Mouse (Mus musculus) c-Kit-positive CD71-positive TER-119-positive erythroid progenitor cells, embryonic 14.5 days (primary cell): ENCODE measurements at regions not wholly inside any gene's neighbourhood (a gene's known extent, or its start where the extent isn't known, plus 50 kb on each side); places are given as distances from the start of the nearest gene placed in this dataset.

Source experiments
- DNase-seq: peaks from one replicate; pipeline ENCODE4 v3.0.0-alpha.2; 2013; ENCODE audit warnings: low spot score

- no peak for DNase-seq
Observed at GRCm38 (mm10) chr16:86159021-86159815, 257.6 kb upstream of the Adamts5 start.

DNA sequence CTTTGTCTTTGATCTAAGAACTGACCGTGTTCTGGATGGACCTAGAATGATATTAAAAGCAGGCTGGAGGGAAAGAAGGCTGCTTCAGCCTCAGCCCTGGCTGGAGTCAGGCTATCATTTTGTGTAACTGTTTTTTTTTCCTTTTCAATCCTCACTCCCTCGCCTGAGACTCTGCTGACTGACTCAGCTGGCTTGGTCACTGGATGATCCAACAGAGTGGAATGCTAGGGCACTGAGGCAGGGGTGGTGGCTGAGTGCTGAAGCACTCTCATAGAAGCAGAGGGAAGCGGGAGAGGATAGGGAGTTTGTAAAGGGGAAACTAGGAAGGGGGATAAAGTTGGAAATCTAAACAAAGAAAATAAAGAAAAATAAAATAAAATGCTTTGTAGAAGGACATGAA is 236.5 kb upstream of the Adamts5 start:
- DNase-seq, result no peak

GRCm38 (mm10) chr16:86136169-86136568 is 234.5 kb upstream of the Adamts5 start:
- no peak for DNase-seq

DNA sequence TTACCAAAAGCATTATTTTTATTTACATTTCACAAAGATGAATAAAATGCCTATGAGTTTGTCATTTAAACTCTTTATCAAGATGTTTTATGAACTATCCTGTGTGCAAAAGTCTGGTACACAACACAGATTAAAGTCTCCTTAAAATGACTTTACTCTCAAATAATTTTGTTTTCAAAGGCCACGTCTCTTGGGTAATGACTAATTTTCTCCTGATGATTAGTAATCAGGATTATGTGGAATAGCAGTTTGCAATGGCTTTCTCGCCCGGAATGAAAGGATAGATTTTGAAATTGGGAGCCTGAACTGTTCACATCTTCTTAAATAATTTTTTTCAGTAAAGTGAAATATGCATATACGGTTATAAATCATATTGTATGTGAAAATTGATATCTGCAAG is 225.8 kb upstream of the Adamts5 start:
- no peak for DNase-seq

DNA sequence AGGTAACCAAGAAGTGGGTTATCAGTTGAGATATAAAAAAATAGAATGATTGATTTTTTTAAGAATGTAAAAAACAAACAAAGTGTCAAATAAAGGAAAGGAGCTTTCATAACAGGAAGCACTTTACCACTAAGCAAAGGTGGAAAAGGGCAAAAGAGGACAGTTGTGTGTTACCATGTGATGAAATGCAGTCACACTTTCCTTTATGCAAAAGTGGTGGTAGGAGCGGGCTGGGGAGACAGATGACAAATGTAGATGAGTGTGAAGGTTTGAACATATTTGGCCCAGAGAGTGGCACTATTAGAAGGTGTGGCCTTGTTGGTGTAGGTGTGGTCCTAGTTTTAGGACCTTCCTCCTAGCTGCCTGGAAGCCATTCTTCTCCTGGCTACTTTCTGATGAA is 222.6 kb upstream of the Adamts5 start:
- DNase-seq, result no peak

DNA sequence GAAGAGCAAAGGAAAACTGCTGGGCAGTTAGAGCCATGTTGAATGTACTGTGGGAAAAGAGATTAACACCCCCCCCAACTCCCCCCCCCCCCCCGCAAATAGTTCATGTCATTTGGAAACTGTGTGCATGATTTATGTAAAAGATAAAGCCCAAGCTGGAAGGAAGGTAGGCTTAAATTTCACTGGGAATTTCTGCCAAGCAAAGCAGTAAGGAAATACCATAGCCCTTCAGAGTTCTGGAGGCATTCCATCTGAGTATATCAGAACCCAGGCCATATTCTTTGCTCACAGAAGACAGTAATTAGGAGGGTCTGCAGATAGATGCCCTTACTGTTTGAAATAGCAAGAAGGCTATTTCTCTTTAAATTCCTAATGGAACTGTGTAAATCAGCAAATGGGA is 221.3 kb upstream of the Adamts5 start:
- no peak for DNase-seq

GRCm38 (mm10) chr16:86117959-86118358 is 216.3 kb upstream of the Adamts5 start:
- DNase-seq, result no peak

- DNase-seq, result no peak
Observed at GRCm38 (mm10) chr16:86115587-86116376, 214.2 kb upstream of the Adamts5 start.

DNA sequence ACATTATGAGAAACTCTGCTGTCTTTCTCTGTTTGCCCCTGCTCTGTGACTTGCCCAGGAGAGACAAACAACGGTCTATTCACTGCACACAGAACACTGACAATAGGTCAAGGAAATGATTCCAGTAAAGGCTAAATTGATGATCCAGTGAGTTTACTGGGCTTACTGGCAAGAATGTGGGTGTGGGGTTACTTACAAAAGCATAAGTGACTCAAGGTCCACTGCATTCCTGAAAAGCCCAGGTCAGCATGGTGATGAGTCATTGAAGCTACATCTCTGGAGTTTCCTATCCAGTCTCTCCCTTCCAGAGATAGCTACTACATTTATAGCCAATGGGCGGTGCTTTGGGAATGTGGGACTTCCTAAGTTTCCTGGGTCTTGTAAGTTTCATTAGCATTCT is 192.8 kb upstream of the Adamts5 start:
- DNase-seq, result no peak

- DNase-seq, result no peak
Observed at GRCm38 (mm10) chr16:86090175-86090574, 188.5 kb upstream of the Adamts5 start.

GRCm38 (mm10) chr16:86087421-86087820 is 185.8 kb upstream of the Adamts5 start:
- no peak for DNase-seq

DNA sequence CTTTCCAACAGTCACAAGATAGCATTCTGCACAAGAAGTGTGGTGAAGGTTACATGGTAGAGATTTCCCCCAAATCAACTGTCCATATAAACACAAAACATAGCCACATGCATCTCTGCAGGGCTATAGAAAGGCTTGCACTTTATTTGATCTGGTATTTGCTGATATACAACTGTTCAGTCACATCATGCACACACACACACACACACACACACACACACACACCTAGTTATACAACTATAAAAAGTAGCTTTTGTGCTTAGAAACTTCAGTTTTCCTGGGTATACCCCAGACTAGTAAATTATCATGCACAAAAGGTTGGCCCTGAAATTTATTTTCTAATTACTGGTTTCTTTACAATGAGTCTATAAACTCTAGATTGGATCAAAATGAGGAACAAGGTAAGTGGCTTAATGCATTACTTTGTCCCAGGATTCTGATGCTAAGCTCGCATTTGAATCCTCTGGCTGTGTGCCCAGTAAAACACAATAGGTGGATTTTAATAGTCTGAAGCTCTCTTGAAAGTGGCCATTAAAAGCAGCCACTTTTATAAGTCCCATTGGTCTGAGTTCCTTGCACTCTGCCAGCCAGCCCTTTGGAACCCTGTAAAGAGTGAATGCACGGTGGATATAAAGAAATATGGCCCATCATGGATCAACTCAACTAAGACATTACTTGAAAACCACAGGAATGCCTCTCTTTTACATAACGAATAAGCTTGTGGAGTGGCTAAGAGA is 166.2 kb upstream of the Adamts5 start:
- no peak for DNase-seq

DNA sequence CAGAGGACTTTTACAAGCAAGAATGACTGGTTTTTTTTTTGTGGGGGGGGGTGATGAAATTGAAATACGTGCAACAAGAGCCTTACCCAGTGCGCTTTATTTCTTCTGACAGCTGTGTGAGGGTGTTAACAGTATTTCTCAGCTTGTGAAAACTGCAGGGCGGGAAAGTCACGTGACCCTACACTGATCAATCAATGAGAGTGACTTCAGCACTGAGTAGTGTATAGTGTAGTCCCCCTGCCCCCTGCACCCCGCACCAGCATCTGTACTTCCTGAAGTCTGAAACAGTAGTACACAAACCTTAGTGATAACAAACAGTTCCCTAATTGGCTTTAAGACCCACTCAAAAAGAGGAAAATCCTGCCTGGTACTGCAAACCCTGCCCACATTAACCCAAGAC is 158.5 kb upstream of the Adamts5 start:
- no peak for DNase-seq

DNA sequence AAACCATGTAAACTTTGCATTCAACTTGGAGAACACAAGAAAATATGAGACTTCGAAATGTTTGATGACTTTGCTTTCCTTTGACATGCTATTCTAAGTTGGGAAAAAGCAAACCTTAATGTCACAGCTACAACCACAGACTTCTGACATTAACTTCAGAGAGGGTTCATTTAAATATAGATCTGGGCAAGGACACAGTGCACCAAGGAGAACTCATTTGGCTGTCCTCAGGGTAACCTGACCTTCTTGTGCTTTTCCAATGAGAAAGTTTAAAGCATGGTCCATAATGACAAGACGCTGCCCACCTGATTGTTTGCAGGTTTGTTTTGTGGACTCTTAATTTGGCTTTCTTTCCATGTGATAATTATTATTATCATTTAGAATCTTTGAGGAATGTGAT is 143.1 kb upstream of the Adamts5 start:
- DNase-seq, result no peak

DNA sequence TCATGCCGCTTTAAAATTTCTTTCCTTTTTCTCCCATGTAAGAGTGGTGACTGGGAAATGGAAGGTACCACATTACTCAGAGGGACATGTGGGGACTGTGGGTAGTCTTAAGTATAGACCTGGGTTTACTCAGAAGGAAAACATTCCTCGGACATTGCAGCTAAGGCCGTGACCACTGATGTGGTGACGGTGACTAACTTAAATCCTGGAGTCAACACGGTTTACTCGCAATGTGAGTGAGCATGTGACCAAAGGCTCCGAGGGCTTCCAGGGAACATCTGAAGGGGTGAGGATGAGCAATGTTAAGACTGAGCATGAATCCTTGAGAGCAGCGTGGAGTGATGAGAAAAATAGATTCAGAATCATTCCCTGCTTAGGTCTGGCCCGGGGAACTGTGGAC is 133.1 kb upstream of the Adamts5 start:
- DNase-seq, result no peak

- no peak for DNase-seq
Observed at GRCm38 (mm10) chr16:86027700-86028099, 126.1 kb upstream of the Adamts5 start.

- no peak for DNase-seq
Observed at GRCm38 (mm10) chr16:86015336-86015735, 113.7 kb upstream of the Adamts5 start.

DNA sequence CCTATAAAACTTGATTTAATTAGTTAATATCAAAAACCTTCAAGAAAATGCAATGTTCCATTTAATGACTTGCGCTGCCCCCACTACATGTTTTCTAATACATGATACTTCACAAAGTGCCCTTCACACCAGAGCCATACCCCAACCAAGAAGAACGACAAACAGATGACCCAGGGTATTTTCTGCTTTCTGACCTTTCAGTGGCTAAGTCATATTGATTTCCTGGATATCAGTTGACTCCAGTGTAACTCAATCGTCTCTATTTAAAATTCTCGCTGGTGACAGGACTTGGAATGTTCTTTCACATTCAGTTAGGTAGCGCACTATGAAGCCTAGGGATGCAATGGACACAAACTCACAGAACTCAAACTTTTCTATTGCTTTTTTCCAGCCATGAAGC is 109.4 kb upstream of the Adamts5 start:
- no peak for DNase-seq

DNA sequence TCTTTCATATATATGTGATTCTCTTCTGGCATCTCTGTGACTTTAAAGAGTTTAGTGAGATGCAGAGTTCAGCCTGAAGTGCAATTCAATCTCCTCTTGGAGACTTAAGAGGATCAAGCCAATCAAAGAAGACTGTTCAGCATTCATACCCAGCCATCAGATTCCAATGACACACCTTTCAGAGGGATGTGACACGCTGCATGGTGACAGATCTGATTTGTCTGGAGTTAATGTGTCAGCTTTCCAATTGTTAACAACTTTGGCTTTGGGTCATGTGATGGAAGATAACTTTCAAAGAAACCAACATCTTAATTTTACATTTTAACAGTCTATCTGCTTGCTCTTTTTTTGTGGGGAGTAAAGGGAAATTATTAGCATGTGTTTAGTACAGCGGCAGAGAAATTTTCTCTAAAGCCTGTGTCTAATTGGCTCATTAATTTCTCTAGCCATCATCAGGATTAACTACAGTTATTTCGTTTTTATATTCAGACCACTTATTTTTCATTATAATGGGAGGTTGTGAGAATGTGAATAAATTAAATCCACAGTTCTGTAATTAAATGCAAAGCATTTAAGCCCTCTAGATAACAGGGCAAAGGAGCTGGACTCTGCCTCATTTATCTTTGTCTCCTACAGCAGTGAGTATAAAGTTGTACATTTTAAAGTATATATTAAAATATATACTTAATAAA is 108.2 kb upstream of the Adamts5 start:
- DNase-seq, result no peak

DNA sequence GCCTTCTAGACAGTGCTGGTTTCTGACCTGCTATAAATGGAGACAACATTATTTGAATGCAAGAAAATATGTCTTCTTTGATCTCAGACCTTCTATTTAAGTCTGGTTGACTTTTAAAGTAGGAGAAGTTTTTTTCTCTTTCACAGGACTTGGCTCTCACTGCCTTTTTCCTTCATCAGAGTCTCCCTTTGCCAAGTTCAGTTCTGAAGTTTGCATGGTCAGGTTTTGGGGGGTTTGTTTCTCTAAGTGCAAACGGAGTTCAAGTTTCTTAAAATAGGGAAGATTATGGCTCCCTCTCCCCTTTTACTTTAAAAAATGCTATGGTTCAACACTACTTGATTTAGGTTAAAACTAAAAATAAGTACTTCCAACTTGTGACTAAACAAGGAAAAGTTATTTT is 106.2 kb upstream of the Adamts5 start:
- no peak for DNase-seq

DNA sequence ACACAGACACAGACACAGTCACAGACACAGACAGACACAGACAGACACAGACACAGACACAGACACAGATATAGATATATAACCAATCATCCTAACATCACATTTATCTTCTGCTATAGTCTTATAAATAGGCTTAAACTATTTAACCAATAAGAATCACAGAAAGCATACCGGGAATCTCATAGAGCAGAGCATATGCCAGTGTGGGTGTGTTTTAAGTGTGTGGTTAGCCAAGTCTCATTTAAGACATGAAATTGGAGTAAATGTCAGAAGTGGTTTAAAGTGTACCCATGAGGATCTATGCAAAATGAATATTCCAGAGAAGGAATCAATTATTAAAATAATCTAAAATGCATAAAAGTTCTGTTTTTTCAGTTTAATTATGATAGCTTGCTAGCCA is 99.2 kb upstream of the Adamts5 start:
- no peak for DNase-seq

GRCm38 (mm10) chr16:85985841-85986240 is 84.2 kb upstream of the Adamts5 start:
- no peak for DNase-seq
